Mouse (Mus musculus): Measurements from ENCODE around the gene Cgnl1. TPM values are rescaled to one million over a fixed set of nuclear protein-coding genes. Genes with fewer than 3 reads are reported as not detected.

The Cgnl1 gene
- total RNA-seq, 1 experiment from 2014 or later = 0.25 TPM

DNA sequence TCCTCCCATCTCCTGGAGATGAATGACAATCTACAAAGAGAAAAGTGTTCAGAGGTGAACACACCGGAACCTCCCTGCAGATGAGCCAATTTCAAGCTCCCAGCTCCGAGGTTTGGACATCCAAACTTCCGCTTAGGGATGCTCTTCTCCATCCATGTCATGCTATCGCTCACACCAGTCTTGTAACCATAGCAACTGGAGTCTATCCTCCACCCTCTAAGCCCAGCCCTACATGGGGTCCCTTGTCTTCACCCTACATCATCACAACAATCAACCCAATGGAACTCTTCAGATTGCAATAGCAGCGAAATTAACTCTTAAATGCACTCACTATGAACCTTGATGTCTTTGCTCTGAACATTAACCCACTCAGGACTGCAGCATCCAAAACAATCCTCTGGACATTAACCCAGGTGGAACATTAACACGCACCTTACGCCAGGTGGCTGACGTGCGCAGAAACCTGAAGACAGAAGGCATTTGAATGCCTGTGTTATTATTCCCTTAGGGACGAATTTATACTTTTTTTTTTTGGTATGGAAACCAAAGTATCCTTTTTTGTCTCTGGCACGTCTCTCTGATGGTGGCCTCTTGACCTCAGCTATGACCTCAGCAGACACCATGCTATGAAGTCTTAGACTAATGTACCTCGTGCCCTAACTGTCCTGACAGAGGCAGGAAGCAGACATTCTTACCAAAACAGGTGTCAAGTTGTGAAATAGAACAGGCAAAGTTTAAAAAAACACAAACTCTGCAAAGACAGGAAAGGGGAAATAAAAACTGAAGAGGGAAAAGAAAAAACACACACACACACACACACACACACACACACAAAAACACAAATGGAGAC lies 33.1 kb downstream of the Cgnl1 start:
- no peak for ATAC-seq (replicated peaks in 1 of 2; ENCODE audit: insufficient read depth in 1 of 2, low FRiP score in 2 of 2, low TSS enrichment in 1 of 2, low read depth in 1 of 2, poor library complexity in 2 of 2, severe bottlenecking in 2 of 2)

DNA sequence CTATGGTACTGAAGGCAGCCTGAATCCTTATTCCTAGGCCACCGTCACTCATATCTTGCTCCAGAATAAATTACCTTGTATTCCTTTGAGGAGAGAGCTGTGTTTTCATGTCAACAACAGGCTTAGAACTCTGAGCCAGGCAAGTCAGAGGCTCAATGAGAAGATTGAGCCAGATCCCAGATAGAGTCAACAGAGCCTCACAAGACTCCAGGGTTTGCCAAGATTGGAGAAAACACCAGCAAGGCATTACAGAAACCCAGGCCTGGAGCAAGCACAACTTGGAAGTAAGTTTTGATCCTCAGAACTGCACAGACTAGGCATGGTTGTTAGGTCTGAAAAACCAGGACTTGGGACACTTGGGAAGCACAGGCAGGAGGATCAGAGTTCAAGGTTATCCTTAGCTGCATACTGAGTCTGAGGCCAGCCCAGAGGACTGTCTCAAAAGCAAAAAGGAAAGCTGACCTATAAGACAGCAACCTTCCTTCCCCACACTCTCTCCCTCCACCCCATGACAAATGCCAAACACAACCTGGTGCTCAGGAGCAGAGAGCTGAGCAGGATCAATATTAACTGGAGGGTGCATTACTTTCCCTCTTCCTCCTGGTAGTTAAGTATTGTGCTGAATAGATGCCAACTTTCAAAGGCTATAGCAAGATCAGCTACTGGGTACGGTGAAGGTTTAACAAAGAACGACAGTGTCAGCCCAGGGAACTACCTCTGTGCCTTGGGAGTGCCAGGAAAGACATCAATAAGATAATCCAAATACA lies 34.0 kb downstream of the Cgnl1 start:
- no peak for ATAC-seq (replicated peaks in 1 of 2; ENCODE audit: insufficient read depth in 1 of 2, low FRiP score in 2 of 2, low TSS enrichment in 1 of 2, low read depth in 1 of 2, poor library complexity in 2 of 2, severe bottlenecking in 2 of 2)

DNA sequence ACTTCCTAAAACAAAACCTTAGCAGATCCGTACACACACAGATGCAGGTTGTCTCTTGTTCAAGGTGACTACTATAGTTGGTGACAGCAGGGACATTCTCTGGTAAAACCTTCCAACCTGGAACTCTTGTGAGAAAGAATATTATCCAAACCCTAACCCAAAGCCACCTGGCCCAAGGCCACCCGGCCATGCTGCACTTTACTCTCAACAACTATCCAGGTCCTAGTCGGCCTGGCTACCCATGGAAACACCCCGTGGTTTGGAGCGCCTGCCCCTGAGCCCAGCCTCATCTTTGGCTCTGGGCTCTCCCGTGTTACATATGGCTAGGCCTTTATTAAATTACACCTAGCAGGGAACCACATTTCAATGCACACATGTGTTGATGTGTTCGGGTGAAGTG lies 35.5 kb downstream of the Cgnl1 start:
- no peak for ATAC-seq (replicated peaks in 1 of 2; ENCODE audit: insufficient read depth in 1 of 2, low FRiP score in 2 of 2, low TSS enrichment in 1 of 2, low read depth in 1 of 2, poor library complexity in 2 of 2, severe bottlenecking in 2 of 2)

DNA sequence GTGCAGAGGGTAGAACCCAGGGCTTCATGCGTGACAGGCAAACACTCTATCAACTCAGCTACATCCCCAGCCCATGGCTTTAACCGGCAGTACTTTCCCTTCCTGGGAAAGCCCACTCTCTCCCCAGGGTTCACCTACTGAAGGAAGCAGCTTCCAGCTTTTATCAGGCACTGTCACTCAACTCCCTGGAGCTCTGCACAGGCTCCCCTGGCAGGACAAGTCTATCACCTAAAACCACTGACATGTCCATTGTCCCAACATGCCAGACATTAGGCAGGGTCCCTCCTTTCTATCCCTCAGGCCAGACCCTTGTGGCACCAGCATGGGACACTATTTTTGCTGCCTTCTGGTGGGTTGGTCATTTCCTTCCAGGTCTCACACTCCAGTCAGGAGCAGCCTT lies 37.8 kb downstream of the Cgnl1 start:
- ATAC-seq (replicated peaks in 1 of 2; ENCODE audit: insufficient read depth in 1 of 2, low FRiP score in 2 of 2, low TSS enrichment in 1 of 2, low read depth in 1 of 2, poor library complexity in 2 of 2, severe bottlenecking in 2 of 2) = no peak

DNA sequence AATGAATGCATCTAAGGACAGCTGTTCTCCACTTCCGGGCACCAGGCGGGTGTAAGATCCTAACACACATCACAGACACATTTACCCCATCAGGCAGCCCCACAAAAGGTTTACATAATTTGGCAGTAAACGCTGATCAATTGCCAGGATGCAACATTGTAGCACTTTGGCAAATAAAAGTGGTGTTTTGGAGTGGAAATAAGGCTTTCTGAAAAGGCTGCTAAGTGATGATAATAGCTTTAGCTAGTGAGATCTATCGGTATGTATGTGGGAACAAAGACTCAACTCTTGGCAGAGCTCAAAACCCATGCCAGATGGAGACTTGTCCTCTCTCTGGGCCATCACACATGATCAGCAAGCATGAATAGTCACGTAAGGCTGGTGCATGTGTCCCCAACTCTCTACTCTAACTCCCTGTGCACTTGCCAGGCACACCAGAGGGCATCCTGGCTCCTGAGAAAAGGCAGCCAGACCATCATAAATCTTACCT lies 42.5 kb downstream of the Cgnl1 start:
- no peak for ATAC-seq (replicated peaks in 1 of 2; ENCODE audit: insufficient read depth in 1 of 2, low FRiP score in 2 of 2, low TSS enrichment in 1 of 2, low read depth in 1 of 2, poor library complexity in 2 of 2, severe bottlenecking in 2 of 2)

DNA sequence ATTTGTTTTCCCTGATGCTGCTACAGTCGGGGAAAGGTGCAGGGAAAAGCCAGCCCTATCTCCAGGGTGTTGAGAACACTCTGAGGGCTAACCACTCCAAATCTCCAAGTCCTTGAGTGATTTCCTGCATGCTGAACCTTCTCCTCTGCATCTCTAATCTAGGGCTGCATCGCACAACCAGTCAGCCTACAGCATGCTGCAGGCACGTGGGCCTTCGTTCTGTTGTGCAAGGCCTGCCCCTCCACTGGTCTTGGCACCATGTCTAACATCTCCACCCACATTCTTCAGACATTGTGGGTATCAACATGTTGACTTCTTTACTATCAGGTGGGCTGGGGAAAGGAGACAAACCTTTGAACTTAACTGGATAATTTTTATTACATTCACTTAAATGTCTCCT lies 44.2 kb downstream of the Cgnl1 start:
- no peak for ATAC-seq (replicated peaks in 1 of 2; ENCODE audit: insufficient read depth in 1 of 2, low FRiP score in 2 of 2, low TSS enrichment in 1 of 2, low read depth in 1 of 2, poor library complexity in 2 of 2, severe bottlenecking in 2 of 2)

DNA sequence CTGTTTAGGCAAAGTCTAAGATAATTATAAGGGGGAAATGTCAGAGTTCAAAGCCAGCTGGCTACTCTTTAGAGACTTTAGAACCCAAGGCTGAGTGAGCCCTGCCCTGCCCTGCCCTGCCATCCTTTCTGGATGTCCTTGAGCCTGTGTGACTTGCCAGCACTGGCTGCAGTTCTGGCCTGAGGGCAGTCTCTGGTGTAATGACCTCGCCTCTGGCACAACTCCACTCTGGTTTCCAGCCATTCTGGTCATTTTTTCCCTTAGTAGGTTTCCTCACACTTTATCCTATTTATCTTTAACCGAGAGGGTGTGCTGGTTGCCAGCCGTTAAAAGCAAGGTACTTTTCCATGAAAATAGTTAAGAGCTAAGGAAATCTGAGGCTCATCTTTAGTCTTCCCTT lies 45.3 kb downstream of the Cgnl1 start:
- ATAC-seq (replicated peaks in 1 of 2; ENCODE audit: insufficient read depth in 1 of 2, low FRiP score in 2 of 2, low TSS enrichment in 1 of 2, low read depth in 1 of 2, poor library complexity in 2 of 2, severe bottlenecking in 2 of 2) = no peak

DNA sequence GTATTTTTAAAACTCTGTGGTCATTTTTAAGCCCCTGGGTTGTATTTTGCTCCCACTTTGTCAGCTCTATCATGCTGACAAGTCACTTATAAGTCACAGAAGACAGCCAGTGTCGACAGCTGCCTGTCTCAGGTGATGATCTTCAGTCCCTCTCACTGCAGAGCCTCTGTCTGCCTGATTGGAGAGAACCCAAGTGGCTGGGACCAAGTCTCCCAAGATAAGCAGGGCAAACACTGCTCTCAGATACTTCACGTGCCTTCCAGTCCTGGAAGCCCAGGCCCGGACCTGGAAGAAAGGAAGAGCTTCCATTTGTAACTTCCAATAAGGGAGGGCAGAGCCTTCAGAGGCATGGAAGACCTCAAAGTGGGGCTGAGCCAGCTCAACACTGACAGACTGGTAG lies 49.0 kb downstream of the Cgnl1 start:
- no peak for ATAC-seq (replicated peaks in 1 of 2; ENCODE audit: insufficient read depth in 1 of 2, low FRiP score in 2 of 2, low TSS enrichment in 1 of 2, low read depth in 1 of 2, poor library complexity in 2 of 2, severe bottlenecking in 2 of 2)

DNA sequence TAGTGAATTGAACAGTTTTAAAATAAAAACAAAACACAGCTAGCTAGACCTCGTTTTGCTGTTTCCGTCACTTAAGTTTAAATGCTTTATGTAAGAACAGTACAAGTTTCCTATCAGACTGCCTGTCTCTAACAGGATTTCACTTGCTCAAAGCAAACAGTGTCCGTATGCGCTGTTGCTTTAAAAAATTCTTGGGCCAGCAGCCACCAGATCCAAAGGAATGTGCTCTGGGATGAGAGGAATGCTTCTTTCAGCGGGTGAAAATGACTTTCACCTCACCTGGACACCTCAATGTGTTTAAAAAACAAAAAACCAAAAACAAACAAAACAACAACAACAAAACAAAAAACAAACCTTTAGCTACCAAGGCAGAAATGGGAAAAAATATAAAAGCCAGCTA lies 54.4 kb downstream of the Cgnl1 start:
- ATAC-seq (replicated peaks in 1 of 2; ENCODE audit: insufficient read depth in 1 of 2, low FRiP score in 2 of 2, low TSS enrichment in 1 of 2, low read depth in 1 of 2, poor library complexity in 2 of 2, severe bottlenecking in 2 of 2) = no peak

DNA sequence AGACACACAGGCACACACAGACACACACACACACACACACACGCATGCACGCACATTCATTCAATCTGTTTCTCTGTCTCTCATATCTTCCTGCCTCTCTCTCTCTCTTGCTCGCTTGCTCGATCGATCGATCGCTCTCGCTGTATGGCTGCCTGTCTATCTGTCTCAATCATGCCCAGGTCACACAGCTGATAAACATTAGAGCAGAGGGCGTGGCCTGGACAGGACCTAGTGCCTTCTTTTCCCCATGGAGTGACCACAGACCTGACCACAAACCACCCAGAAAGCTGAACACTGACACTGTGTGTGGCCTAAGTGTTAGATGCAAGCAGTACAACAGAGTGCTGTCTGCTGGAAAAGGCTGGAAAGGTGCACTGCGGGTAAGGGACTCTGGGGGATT lies 60.6 kb downstream of the Cgnl1 start:
- no peak for ATAC-seq (replicated peaks in 1 of 2; ENCODE audit: insufficient read depth in 1 of 2, low FRiP score in 2 of 2, low TSS enrichment in 1 of 2, low read depth in 1 of 2, poor library complexity in 2 of 2, severe bottlenecking in 2 of 2)

DNA sequence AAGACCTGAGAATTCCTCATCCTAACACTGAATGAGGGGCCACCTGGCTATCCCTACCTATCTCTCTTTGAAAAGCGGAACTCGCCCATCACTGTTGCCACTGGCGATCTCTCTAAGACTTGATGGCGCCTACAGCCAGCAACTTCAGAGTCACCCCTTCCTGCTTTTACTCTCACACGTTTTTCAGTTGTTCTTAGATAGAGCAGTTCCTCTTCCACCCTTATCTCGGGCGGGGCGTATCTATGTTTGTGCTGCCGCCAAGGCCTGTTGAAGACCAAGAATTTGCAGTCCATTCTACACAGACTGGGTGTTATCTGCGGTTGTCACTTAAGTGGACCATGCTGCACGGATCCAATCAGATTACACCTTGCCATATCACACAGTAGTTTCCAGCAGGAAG lies 62.2 kb downstream of the Cgnl1 start:
- ATAC-seq (replicated peaks in 1 of 2; ENCODE audit: insufficient read depth in 1 of 2, low FRiP score in 2 of 2, low TSS enrichment in 1 of 2, low read depth in 1 of 2, poor library complexity in 2 of 2, severe bottlenecking in 2 of 2) = no peak

DNA sequence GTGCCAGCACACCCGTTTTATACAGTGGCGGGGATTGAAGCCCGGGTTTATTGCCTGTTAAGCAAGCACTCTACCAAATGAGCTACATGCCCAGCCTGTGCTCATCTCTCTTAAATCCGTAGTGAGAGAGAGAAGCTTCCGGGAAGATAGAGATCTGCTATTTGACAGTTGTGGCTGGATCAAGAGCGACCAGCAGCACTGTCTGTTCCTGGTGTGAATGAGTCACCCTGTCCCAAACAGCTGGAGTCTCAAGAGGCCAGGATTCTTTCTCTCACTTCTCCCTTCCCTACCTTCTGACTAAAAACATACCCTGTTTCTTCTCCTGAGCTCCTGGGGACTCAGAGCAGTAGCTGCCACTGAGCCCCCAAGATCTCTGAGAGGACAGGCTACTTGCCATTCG lies 63.4 kb downstream of the Cgnl1 start:
- no peak for ATAC-seq (replicated peaks in 1 of 2; ENCODE audit: insufficient read depth in 1 of 2, low FRiP score in 2 of 2, low TSS enrichment in 1 of 2, low read depth in 1 of 2, poor library complexity in 2 of 2, severe bottlenecking in 2 of 2)

DNA sequence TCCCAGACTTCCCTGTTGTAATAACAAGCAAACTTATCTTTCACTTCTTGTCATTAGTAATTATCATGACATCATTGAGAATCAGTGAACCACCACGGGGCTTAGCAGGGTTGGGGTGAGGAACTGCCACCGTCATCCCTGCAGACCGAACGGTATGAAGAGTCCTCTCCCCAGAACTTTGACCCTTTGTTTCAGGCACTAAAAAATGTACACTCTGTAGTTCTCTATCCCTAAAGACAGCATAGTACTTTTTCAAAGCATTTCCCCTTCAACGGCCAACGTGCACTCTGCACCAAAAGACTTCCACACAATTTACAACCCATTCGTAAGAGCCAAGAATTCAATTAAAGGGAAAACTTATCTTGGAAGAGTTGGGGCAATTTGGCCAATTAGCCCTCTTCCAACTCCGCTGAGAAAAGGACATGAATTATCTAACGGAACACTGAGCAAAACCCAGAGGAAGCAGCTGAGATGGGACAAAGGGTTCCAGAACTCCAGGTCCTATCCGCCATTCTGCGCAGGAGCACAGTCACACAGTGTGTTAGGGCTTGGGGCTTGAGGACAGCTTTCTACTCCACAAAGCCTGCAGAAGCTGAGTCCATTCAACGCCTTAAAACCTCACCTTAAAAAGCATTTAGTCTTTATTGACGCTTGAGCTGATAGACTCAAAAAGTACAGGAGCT lies 66.9 kb downstream of the Cgnl1 start:
- no peak for ATAC-seq (replicated peaks in 1 of 2; ENCODE audit: insufficient read depth in 1 of 2, low FRiP score in 2 of 2, low TSS enrichment in 1 of 2, low read depth in 1 of 2, poor library complexity in 2 of 2, severe bottlenecking in 2 of 2)

DNA sequence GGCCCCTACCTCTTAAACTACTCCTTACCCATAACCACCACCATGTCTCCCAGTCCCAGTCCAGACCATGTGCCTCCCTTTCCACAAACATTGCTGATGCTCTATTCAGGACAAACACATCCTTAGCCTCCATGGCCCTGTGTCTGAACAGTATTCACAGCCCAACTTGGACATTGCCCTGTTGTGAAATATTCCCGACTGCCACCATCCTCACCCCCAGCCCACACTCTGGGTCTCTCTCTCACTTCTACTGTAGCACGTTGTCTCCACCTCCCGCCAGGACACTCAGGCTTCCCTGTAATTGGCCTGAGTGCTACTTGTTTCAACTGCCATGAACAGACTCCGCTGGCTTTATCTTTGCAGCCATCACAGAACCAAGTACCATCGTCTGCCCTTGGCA lies 72.3 kb downstream of the Cgnl1 start:
- ATAC-seq (replicated peaks in 1 of 2; ENCODE audit: insufficient read depth in 1 of 2, low FRiP score in 2 of 2, low TSS enrichment in 1 of 2, low read depth in 1 of 2, poor library complexity in 2 of 2, severe bottlenecking in 2 of 2) = no peak

DNA sequence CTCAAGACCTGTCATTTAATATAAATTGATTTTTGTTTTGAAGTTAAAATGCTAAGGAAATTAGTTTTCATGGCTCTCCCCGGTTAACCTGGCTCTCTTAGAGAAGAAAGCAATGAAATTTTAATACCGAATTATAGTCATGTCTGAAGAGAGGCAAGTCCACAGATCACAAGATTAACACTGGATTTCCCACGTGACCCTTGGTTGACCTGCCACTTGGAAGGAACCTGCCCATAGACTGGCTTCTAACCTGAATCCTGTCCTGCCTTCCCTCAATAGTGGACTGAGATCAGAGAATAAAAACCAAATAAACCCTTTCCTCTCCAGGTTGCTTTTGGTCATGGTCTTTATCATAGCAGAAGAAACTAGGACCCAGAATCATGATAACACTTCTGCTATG lies 73.3 kb downstream of the Cgnl1 start:
- ATAC-seq (replicated peaks in 1 of 2; ENCODE audit: insufficient read depth in 1 of 2, low FRiP score in 2 of 2, low TSS enrichment in 1 of 2, low read depth in 1 of 2, poor library complexity in 2 of 2, severe bottlenecking in 2 of 2) = no peak

DNA sequence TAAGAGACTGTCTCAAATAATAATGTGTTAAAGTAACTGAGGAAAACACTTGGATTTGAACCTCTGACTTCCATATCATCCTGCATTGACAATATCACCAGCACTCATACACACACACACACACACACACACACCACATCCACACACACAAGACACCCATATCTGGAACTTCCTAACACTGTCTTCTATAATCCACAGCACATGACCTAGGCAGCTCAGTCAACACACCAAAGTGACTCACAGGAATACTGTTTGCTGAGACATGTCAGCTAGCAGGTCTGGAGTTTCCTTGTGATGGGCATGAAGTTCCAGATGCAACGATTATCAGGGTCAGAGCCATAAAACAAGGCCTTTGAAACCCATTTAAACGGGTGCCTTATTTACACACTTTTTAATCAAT lies 74.2 kb downstream of the Cgnl1 start:
- no peak for ATAC-seq (replicated peaks in 1 of 2; ENCODE audit: insufficient read depth in 1 of 2, low FRiP score in 2 of 2, low TSS enrichment in 1 of 2, low read depth in 1 of 2, poor library complexity in 2 of 2, severe bottlenecking in 2 of 2)

DNA sequence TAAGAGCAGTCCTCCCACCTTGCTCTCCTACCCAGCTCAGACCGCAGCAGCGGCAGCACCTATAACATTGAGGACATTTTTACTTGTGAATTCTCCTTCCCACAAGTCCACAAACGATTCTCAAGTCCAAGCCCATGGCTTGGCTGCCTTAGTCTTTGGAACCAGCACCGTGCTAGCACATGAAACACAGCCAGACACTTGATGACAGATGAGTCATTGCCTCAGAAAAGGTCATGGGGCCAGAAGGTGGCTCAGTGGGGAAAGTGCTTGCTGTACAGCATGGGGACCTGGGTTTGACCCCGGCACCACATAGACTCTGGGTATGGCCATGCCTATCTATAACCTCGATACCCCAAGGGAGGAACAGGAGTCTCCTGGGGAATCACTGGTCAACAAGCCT lies 74.6 kb downstream of the Cgnl1 start:
- no peak for ATAC-seq (replicated peaks in 1 of 2; ENCODE audit: insufficient read depth in 1 of 2, low FRiP score in 2 of 2, low TSS enrichment in 1 of 2, low read depth in 1 of 2, poor library complexity in 2 of 2, severe bottlenecking in 2 of 2)

DNA sequence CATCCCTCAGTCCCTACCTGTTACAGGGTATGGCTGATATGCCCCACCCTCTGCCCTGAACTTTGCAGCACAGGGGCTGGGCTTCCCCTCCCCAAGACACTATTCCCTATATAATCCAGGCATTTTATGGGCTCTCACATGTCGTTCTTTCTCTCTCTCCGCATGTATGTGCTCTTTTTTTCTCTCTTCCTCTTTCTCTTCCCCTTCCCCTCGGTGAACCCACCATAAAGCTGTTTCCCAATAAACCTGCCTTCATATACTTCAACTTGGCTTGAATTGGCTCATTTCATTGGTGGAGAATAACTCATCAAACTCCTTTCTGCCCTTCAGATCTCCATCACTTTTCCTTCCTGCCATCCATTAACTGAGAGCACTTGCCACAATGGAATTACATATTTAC lies 76.3 kb downstream of the Cgnl1 start:
- ATAC-seq (replicated peaks in 1 of 2; ENCODE audit: insufficient read depth in 1 of 2, low FRiP score in 2 of 2, low TSS enrichment in 1 of 2, low read depth in 1 of 2, poor library complexity in 2 of 2, severe bottlenecking in 2 of 2) = no peak
